Mouse (Mus musculus): ENCODE data around the gene Wnt6. TPM values are rescaled to one million over a fixed set of nuclear protein-coding genes. Genes with fewer than 3 reads are reported as not detected.
A peak's percentile ranks its signal among the peaks of the same experiment; 100 is the strongest.

Wnt6 gene
- total RNA-seq (2014; rRNA removed): 6.2 and 8.4 TPM in 2 replicates
- polyA plus RNA-seq (2015; fragmentation: Nextera tagmentation; extraction: Ambion mirVana): 6.3 and 6.6 TPM in 2 replicates

- ATAC-seq (ENCODE audit: low FRiP score): no peak
- TF ChIP-seq CTCF (IDR thresholded peaks at IDR 0.05): no peak
These were observed at the start of gene Wnt6 for GRCm38 (mm10) chr1:74771845-74771930. Gene Wnt6, plus strand, starts transcription at chr1:74771892.

GRCm38 (mm10) chr1:74723748-74724147, 47.9 kb upstream of the Wnt6 start:
- Histone ChIP-seq H3K9me3 (ENCODE audit: low read length) (no peaks in the 10 kb centered on the region), H3K36me3 (ENCODE audit: insufficient read depth, low read length) (no peaks in the 10 kb centered on the region), H3K27me3 (ENCODE audit: insufficient read depth, low read length) (no peaks in the 10 kb centered on the region), H3K27ac (ENCODE audit: low read depth, low read length) (no peak overlapping the region), H3K9ac (replicated peaks; ENCODE audit: low read length, poor library complexity, severe bottlenecking) (no peak overlapping the region), H3K4me2 (ENCODE audit: low read depth, low read length, poor library complexity, severe bottlenecking) (no peak overlapping the region), H3K4me1 (ENCODE audit: insufficient read depth, low read length) (no peaks in the 10 kb centered on the region), H3K4me3 (ENCODE audit: low read depth, low read length) (no peak overlapping the region)
- peak; percentile 33 for TF ChIP-seq CTCF (IDR thresholded peaks at IDR 0.05)
- 65% methylated on average over 2 of the region's 2 CpGs for WGBS
- ATAC-seq (ENCODE audit: low FRiP score) (no peak), DNase-seq (ENCODE audit: low spot score) (no peak)

More at GRCm38 (mm10) chr1:74771845-74771930, at the start of gene Wnt6:
- DNase-seq (ENCODE audit: low spot score): no peak
- no peak within 1 kb of the TSS for H3K27ac ChIP-seq (ENCODE audit: low read depth, low read length)
- H3K4me2 ChIP-seq (ENCODE audit: low read depth, low read length, poor library complexity, severe bottlenecking): peak within 1 kb of the TSS; percentile 93
- 0 out of 2 replicates have a peak, but pooled peaks cover 3% of the 10 kb centered on the region for H3K4me1 ChIP-seq (ENCODE audit: insufficient read depth, low read length)
- H3K27me3 ChIP-seq (ENCODE audit: insufficient read depth, low read length): peaks cover 50% of the 10 kb centered on the region
- H3K36me3 ChIP-seq (ENCODE audit: insufficient read depth, low read length): no peaks in the 10 kb centered on the region
- no peaks in the 10 kb centered on the region for H3K9me3 ChIP-seq (ENCODE audit: low read length)
- 0 out of 2 replicates have a peak within 1 kb of the TSS, but pooled peaks have one; percentile 19 for H3K9ac ChIP-seq (replicated peaks; ENCODE audit: low read length, poor library complexity, severe bottlenecking)
- 0% methylated on average over 3 of the region's 8 CpGs for WGBS
- H3K4me3 ChIP-seq (ENCODE audit: low read depth, low read length): peak within 1 kb of the TSS; percentile 42

- Histone ChIP-seq H3K9ac (replicated peaks; ENCODE audit: low read length, poor library complexity, severe bottlenecking) (no peak overlapping the region), H3K9me3 (ENCODE audit: low read length) (no peaks in the 10 kb centered on the region), H3K4me1 (ENCODE audit: insufficient read depth, low read length) (no peaks in the 10 kb centered on the region), H3K4me2 (ENCODE audit: low read depth, low read length, poor library complexity, severe bottlenecking) (no peak overlapping the region), H3K27ac (ENCODE audit: low read depth, low read length) (no peak overlapping the region), H3K4me3 (ENCODE audit: low read depth, low read length) (no peak overlapping the region), H3K36me3 (ENCODE audit: insufficient read depth, low read length) (no peaks in the 10 kb centered on the region), H3K27me3 (ENCODE audit: insufficient read depth, low read length) (no peaks in the 10 kb centered on the region)
- no peak for DNase-seq (ENCODE audit: low spot score)
- no peak for ATAC-seq (ENCODE audit: low FRiP score)
- no peak for TF ChIP-seq CTCF (IDR thresholded peaks at IDR 0.05)
- 89% methylated on average over 5 of the region's 5 CpGs for WGBS
These were observed 45.6 kb upstream of the Wnt6 start for GRCm38 (mm10) chr1:74726114-74726513.

- WGBS: 84% methylated on average over 5 of the region's 5 CpGs
These were observed 45.0 kb upstream of the Wnt6 start for GRCm38 (mm10) chr1:74726674-74727073.

GRCm38 (mm10) chr1:74728446-74728845, 43.2 kb upstream of the Wnt6 start:
- Histone ChIP-seq H3K27me3 (ENCODE audit: insufficient read depth, low read length) (no peaks in the 10 kb centered on the region), H3K4me1 (ENCODE audit: insufficient read depth, low read length) (no peaks in the 10 kb centered on the region), H3K9ac (replicated peaks; ENCODE audit: low read length, poor library complexity, severe bottlenecking) (no peak overlapping the region), H3K27ac (ENCODE audit: low read depth, low read length) (no peak overlapping the region), H3K9me3 (ENCODE audit: low read length) (no peaks in the 10 kb centered on the region), H3K4me2 (ENCODE audit: low read depth, low read length, poor library complexity, severe bottlenecking) (no peak overlapping the region), H3K4me3 (ENCODE audit: low read depth, low read length) (no peak overlapping the region), H3K36me3 (ENCODE audit: insufficient read depth, low read length) (no peaks in the 10 kb centered on the region)
- DNase-seq (ENCODE audit: low spot score) (no peak), ATAC-seq (ENCODE audit: low FRiP score) (no peak)
- 81% methylated on average over 8 of the region's 8 CpGs for WGBS
- TF ChIP-seq CTCF (IDR thresholded peaks at IDR 0.05): no peak

More at GRCm38 (mm10) chr1:74726674-74727073, 45.0 kb upstream of the Wnt6 start:
- no peak overlapping the region for H3K4me3 ChIP-seq (ENCODE audit: low read depth, low read length)
- ATAC-seq (ENCODE audit: low FRiP score) (no peak), DNase-seq (ENCODE audit: low spot score) (no peak)
- TF ChIP-seq CTCF (IDR thresholded peaks at IDR 0.05): no peak
- no peak overlapping the region for H3K4me2 ChIP-seq (ENCODE audit: low read depth, low read length, poor library complexity, severe bottlenecking)
- H3K27ac ChIP-seq (ENCODE audit: low read depth, low read length): no peak overlapping the region
- H3K4me1 ChIP-seq (ENCODE audit: insufficient read depth, low read length): no peaks in the 10 kb centered on the region
- no peaks in the 10 kb centered on the region for H3K9me3 ChIP-seq (ENCODE audit: low read length)
- H3K27me3 ChIP-seq (ENCODE audit: insufficient read depth, low read length): no peaks in the 10 kb centered on the region
- H3K9ac ChIP-seq (replicated peaks; ENCODE audit: low read length, poor library complexity, severe bottlenecking): no peak overlapping the region
- no peaks in the 10 kb centered on the region for H3K36me3 ChIP-seq (ENCODE audit: insufficient read depth, low read length)

GRCm38 (mm10) chr1:74736977-74737376, 34.7 kb upstream of the Wnt6 start:
- TF ChIP-seq CTCF (IDR thresholded peaks at IDR 0.05): no peak
- no peak overlapping the region for H3K4me2 ChIP-seq (ENCODE audit: low read depth, low read length, poor library complexity, severe bottlenecking)
- no peaks in the 10 kb centered on the region for H3K36me3 ChIP-seq (ENCODE audit: insufficient read depth, low read length)
- H3K4me1 ChIP-seq (ENCODE audit: insufficient read depth, low read length): no peaks in the 10 kb centered on the region
- H3K9me3 ChIP-seq (ENCODE audit: low read length): no peaks in the 10 kb centered on the region
- H3K9ac ChIP-seq (replicated peaks; ENCODE audit: low read length, poor library complexity, severe bottlenecking): no peak overlapping the region
- H3K4me3 ChIP-seq (ENCODE audit: low read depth, low read length): no peak overlapping the region
- DNase-seq (ENCODE audit: low spot score) (no peak), ATAC-seq (ENCODE audit: low FRiP score) (no peak)
- H3K27ac ChIP-seq (ENCODE audit: low read depth, low read length): no peak overlapping the region
- 90% methylated on average over 12 of the region's 12 CpGs for WGBS
- no peaks in the 10 kb centered on the region for H3K27me3 ChIP-seq (ENCODE audit: insufficient read depth, low read length)

- H3K4me1 ChIP-seq (ENCODE audit: insufficient read depth, low read length): no peaks in the 10 kb centered on the region
- H3K27me3 ChIP-seq (ENCODE audit: insufficient read depth, low read length): no peaks in the 10 kb centered on the region
- WGBS: 89% methylated on average over 7 of the region's 7 CpGs
- no peaks in the 10 kb centered on the region for H3K9me3 ChIP-seq (ENCODE audit: low read length)
- H3K36me3 ChIP-seq (ENCODE audit: insufficient read depth, low read length): no peaks in the 10 kb centered on the region
- H3K4me3 ChIP-seq (ENCODE audit: low read depth, low read length): no peak overlapping the region
- no peak overlapping the region for H3K4me2 ChIP-seq (ENCODE audit: low read depth, low read length, poor library complexity, severe bottlenecking)
- no peak overlapping the region for H3K9ac ChIP-seq (replicated peaks; ENCODE audit: low read length, poor library complexity, severe bottlenecking)
- H3K27ac ChIP-seq (ENCODE audit: low read depth, low read length): no peak overlapping the region
- DNase-seq (ENCODE audit: low spot score) (no peak), ATAC-seq (ENCODE audit: low FRiP score) (no peak)
- no peak for TF ChIP-seq CTCF (IDR thresholded peaks at IDR 0.05)
These were observed 34.2 kb upstream of the Wnt6 start for GRCm38 (mm10) chr1:74737500-74737899.
